Mouse (Mus musculus) liver, embryonic 13.5 days (tissue): Measurements from ENCODE around the gene Sipa1l3. TPM values are rescaled to one million over a fixed set of nuclear protein-coding genes. Genes with fewer than 3 reads are reported as not detected.

Experiments
- ATAC-seq: fragments of 200-750 bp; cut with Nextera tagmentation; 2 replicates; pipeline ENCODE4 v1.8.0; 2017; ENCODE audit warnings: low read depth, mild to moderate bottlenecking, moderate number of reproducible peaks, moderate library complexity
- DNase-seq: peaks from one replicate; pipeline ENCODE4 v3.0.0; 2022
- H3K27ac ChIP-seq: fragments of 300-500 bp; sonication (generic); 2 replicates; pipeline ENCODE4 v1.5.1; 2015; ENCODE audit warnings: moderate library complexity, mild to moderate bottlenecking, inconsistent platforms
- H3K27me3 ChIP-seq: fragments of 300-500 bp; sonication (generic); 2 replicates; pipeline ENCODE4 v1.6.1; 2015; ENCODE audit warnings: mild to moderate bottlenecking, inconsistent platforms
- H3K36me3 ChIP-seq: fragments of 300-500 bp; sonication (generic); 2 replicates; pipeline ENCODE4 v1.6.1; 2015; ENCODE audit warnings: mild to moderate bottlenecking, inconsistent platforms
- H3K4me1 ChIP-seq: fragments of 300-500 bp; sonication (generic); replicated peaks from 2 replicates; pipeline ENCODE4 v1.6.1; 2015; ENCODE audit warnings: inconsistent platforms
- H3K4me2 ChIP-seq: fragments of 300-500 bp; sonication (generic); 2 replicates; pipeline ENCODE4 v1.6.1; 2015; ENCODE audit warnings: inconsistent platforms, mild to moderate bottlenecking, moderate library complexity
- H3K4me3 ChIP-seq: fragments of 300-500 bp; sonication (generic); replicated peaks from 2 replicates; pipeline ENCODE4 v1.5.1; 2015; ENCODE audit warnings: mild to moderate bottlenecking, inconsistent platforms
- H3K9ac ChIP-seq: fragments of 300-500 bp; sonication (generic); 2 replicates; pipeline ENCODE4 v1.6.1; 2015; ENCODE audit warnings: mild to moderate bottlenecking, inconsistent platforms
- H3K9me3 ChIP-seq: fragments of 300-500 bp; sonication (generic); replicated peaks from 2 replicates; pipeline ENCODE4 v1.6.1; 2016; ENCODE audit warnings: inconsistent platforms
- WGBS: fragments of 180-500 bp; shearing (Covaris S2); methylation state at CpG from one replicate; pipeline ENCODE4 v1.1.7; 2015; ENCODE audit not compliant: insufficient replicate concordance; 5-methylcytosine and 5-hydroxymethylcytosine counted together
- polyA plus RNA-seq: library from polyadenylated mRNA; unstranded; fragments of >200 nt; fragmentation: Nextera tagmentation; extraction: Ambion mirVana; gene quantifications from 2 replicates; pipeline ENCODE4 v1.2.1, GENCODE M21; 2015

The Sipa1l3 gene
- polyA plus RNA-seq, 1 experiment from 2014 or later, result 2.6 TPM

DNA sequence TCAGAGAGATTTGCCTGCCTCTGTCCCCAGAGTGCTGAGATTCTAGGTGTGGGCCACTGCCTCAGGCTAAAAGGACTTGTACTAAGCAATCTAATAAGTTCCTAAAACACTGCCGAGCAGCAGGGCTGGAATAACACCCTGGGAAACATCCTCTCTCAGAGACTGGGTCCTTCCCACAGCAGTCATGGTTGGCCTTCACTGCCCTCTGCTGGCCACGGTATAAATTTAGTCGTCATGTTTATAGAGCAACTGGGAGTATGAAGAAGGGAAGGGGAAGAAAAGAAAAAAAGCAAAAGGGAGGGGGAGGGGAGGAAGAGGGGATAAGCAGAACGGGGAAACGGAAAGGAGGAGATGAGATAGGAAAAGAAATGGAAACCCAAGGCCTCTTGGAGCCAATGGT, 5.3 kb upstream of the Sipa1l3 start:
- Histone ChIP-seq H3K9ac (no peak overlapping the region), H3K27ac (no peak overlapping the region), H3K4me3 (no peak overlapping the region), H3K4me2 (no peak overlapping the region), H3K4me1 (peaks cover 8% of the 10 kb centered on the region; the same call in 1 of the 2 replicates), H3K27me3 (no peaks in the 10 kb centered on the region), H3K9me3 (no peaks in the 10 kb centered on the region), H3K36me3 (no peaks in the 10 kb centered on the region)
- WGBS, result 3% methylated on average over 5 of the region's 5 CpGs
- DNase-seq, result peak; percentile 28
- no peak for ATAC-seq

GRCm38 (mm10) chr7:29521841-29522575, 3.6 kb upstream of the Sipa1l3 start:
- DNase-seq (peak; percentile 60), ATAC-seq (no peak)
- H3K36me3 ChIP-seq, result no peaks in the 10 kb centered on the region
- H3K9ac ChIP-seq, result no peak overlapping the region
- no peak overlapping the region for H3K27ac ChIP-seq
- no peak overlapping the region for H3K4me3 ChIP-seq
- H3K9me3 ChIP-seq, result no peaks in the 10 kb centered on the region
- H3K27me3 ChIP-seq, result no peaks in the 10 kb centered on the region
- WGBS, result 51% methylated on average over 5 of the region's 5 CpGs
- no peak overlapping the region for H3K4me2 ChIP-seq
- H3K4me1 ChIP-seq, result peaks cover 19% of the 10 kb centered on the region

DNA sequence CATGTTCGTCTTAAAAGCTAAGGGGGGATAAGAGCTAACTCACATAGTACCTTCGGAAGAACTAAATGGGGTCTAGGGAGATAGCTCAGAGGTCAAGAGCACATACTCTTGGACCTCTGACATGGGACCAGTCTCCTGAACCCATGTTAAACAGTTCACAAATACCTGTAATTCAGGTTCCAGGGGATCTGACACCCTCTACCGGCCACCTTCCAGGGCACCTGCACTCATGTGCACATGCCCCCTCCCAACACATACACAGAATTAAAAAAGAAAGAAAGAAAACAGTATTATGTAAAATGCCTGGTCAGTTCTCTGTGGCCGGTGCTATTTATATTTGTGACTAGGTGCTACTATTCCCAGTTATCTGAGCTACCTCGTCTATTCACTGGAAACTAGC, 2.9 kb upstream of the Sipa1l3 start:
- DNase-seq (no peak), ATAC-seq (no peak)
- Histone ChIP-seq H3K36me3 (no peaks in the 10 kb centered on the region), H3K4me3 (no peak overlapping the region), H3K4me1 (peaks cover 25% of the 10 kb centered on the region), H3K27me3 (no peaks in the 10 kb centered on the region), H3K4me2 (no peak overlapping the region), H3K9me3 (no peaks in the 10 kb centered on the region), H3K9ac (no peak overlapping the region), H3K27ac (no peak overlapping the region)
- 59% methylated on average over 5 of the region's 5 CpGs for WGBS

DNA sequence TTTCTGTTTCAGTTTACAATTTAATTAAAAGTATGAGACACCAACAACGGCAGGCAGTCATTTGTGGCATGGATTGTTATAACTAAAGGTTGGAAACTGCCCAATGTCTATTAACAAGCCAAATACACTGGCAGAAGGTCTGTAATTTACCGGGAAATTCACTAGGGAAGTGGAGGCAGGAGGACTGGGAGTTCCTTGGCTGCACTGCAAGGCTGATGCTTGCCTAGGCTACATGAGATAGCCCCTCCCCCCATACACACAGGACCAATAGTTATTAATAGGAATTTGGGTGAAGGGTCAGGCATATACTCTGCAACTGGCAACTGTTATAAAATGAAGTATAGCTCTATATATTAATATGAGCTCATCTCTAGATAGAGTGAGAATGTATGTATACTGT, 2.4 kb upstream of the Sipa1l3 start:
- Histone ChIP-seq H3K27ac (no peak overlapping the region), H3K27me3 (no peaks in the 10 kb centered on the region), H3K36me3 (no peaks in the 10 kb centered on the region), H3K4me1 (peaks cover 27% of the 10 kb centered on the region), H3K4me3 (no peak overlapping the region), H3K4me2 (no peak overlapping the region), H3K9me3 (no peaks in the 10 kb centered on the region), H3K9ac (no peak overlapping the region)
- no peak for DNase-seq
- ATAC-seq, result no peak
- WGBS, result 69% methylated on average over 2 of the region's 2 CpGs

DNA sequence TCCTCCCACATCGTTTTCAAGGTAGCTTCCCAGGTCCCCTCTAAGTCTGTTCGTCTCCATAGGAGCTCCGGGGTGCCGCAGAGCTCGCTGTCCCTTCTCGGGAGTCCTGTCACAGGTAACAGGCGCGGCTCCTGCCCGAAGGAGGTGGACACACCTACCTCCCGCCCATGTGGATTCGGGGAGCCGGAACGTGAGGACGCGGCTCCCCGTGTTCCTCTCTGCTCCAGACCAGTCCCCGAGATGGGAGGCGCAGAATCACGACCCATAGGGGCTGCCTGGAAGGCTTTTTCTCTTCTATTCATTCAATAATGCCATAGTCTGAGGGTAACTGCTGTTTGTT, 740 bp upstream of the Sipa1l3 start:
- DNase-seq (no peak), ATAC-seq (no peak)
- H3K4me2 ChIP-seq, result peak overlapping the region; percentile 97
- no peak overlapping the region for H3K27ac ChIP-seq
- peak overlapping the region; percentile 88 for H3K9ac ChIP-seq
- H3K4me1 ChIP-seq, result peaks cover 32% of the 10 kb centered on the region
- peak overlapping the region; percentile 88 for H3K4me3 ChIP-seq
- under 1% methylated on average over 19 of the region's 19 CpGs for WGBS
- no peaks in the 10 kb centered on the region for H3K36me3 ChIP-seq
- no peaks in the 10 kb centered on the region for H3K9me3 ChIP-seq
- no peaks in the 10 kb centered on the region for H3K27me3 ChIP-seq

DNA sequence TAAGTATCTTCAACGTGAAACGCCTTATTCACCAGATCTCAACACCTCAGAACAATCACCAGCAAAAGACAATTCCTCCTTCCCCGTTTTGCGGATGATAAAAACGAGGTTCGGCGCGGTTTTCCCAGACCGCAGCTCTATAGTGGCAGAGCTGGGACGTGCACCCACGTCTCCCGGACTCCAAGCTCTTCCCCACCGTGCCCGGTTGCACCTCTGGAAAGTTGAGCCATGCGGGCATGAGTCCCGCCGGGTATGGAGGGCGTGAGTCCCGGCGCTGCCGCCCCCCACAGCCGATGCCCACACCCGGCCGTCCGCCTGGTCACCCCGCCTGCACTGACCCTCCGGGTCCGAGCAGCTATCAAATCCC, 404 bp downstream of the Sipa1l3 start:
- Histone ChIP-seq H3K4me2 (peak overlapping the region; percentile 97), H3K9ac (peak overlapping the region; percentile 88), H3K36me3 (no peaks in the 10 kb centered on the region), H3K9me3 (no peaks in the 10 kb centered on the region), H3K27ac (peak overlapping the region; percentile 26; the same call in 1 of the 2 replicates), H3K27me3 (no peaks in the 10 kb centered on the region), H3K4me1 (peaks cover 44% of the 10 kb centered on the region), H3K4me3 (peak overlapping the region; percentile 88)
- no peak for DNase-seq
- WGBS, result under 1% methylated on average over 28 of the region's 28 CpGs
- ATAC-seq, result no peak

- ATAC-seq, result no peak
- Histone ChIP-seq H3K27ac (no peak overlapping the region), H3K36me3 (no peaks in the 10 kb centered on the region), H3K4me3 (peak overlapping the region; percentile 88), H3K4me2 (peak overlapping the region; percentile 97), H3K9me3 (no peaks in the 10 kb centered on the region), H3K4me1 (peaks cover 52% of the 10 kb centered on the region), H3K9ac (peak overlapping the region; percentile 88), H3K27me3 (no peaks in the 10 kb centered on the region)
- WGBS, result 46% methylated on average over 5 of the region's 5 CpGs
- no peak for DNase-seq
Observed at GRCm38 (mm10) chr7:29517178-29517577, 1.3 kb downstream of the Sipa1l3 start.

- no peak overlapping the region for H3K4me3 ChIP-seq
- ATAC-seq, result no peak
- H3K36me3 ChIP-seq, result no peaks in the 10 kb centered on the region
- no peak overlapping the region for H3K9ac ChIP-seq
- no peaks in the 10 kb centered on the region for H3K9me3 ChIP-seq
- H3K27me3 ChIP-seq, result no peaks in the 10 kb centered on the region
- WGBS, result 79% methylated on average over 3 of the region's 3 CpGs
- DNase-seq, result no peak
- H3K4me1 ChIP-seq, result peaks cover 66% of the 10 kb centered on the region
- no peak overlapping the region for H3K27ac ChIP-seq
- H3K4me2 ChIP-seq, result no peak overlapping the region
Observed at GRCm38 (mm10) chr7:29515652-29516051, 2.8 kb downstream of the Sipa1l3 start.

GRCm38 (mm10) chr7:29512729-29513128, 5.7 kb downstream of the Sipa1l3 start:
- no peak overlapping the region for H3K4me3 ChIP-seq
- no peak for ATAC-seq

GRCm38 (mm10) chr7:29511598-29512275, 6.7 kb downstream of the Sipa1l3 start:
- Histone ChIP-seq H3K4me3 (no peak overlapping the region), H3K36me3 (no peaks in the 10 kb centered on the region), H3K4me1 (peaks cover 76% of the 10 kb centered on the region), H3K9me3 (no peaks in the 10 kb centered on the region), H3K27me3 (no peaks in the 10 kb centered on the region), H3K9ac (peak overlapping the region; percentile 7; the same call in 1 of the 2 replicates), H3K4me2 (peak overlapping the region; percentile 18; the same call in 1 of the 2 replicates), H3K27ac (peak overlapping the region; percentile 32; the same call in 1 of the 2 replicates)
- 32% methylated on average over 9 of the region's 9 CpGs for WGBS
- DNase-seq (no peak), ATAC-seq (no peak)

More at GRCm38 (mm10) chr7:29512729-29513128, 5.7 kb downstream of the Sipa1l3 start:
- H3K4me1 ChIP-seq, result peaks cover 78% of the 10 kb centered on the region
- 36% methylated on average over 4 of the region's 4 CpGs for WGBS
- H3K9me3 ChIP-seq, result no peaks in the 10 kb centered on the region
- H3K4me2 ChIP-seq, result no peak overlapping the region
- no peak overlapping the region for H3K9ac ChIP-seq
- no peak for DNase-seq
- H3K27me3 ChIP-seq, result no peaks in the 10 kb centered on the region
- H3K27ac ChIP-seq, result no peak overlapping the region
- no peaks in the 10 kb centered on the region for H3K36me3 ChIP-seq

- ATAC-seq, result peak; percentile 72
- peak; percentile 44 for DNase-seq
Observed at GRCm38 (mm10) chr7:29508522-29508921, 9.9 kb downstream of the Sipa1l3 start.

More at GRCm38 (mm10) chr7:29508522-29508921, 9.9 kb downstream of the Sipa1l3 start:
- H3K27me3 ChIP-seq, result no peaks in the 10 kb centered on the region
- no peak overlapping the region for H3K4me3 ChIP-seq
- no peaks in the 10 kb centered on the region for H3K9me3 ChIP-seq
- peak overlapping the region; percentile 70 for H3K27ac ChIP-seq
- H3K4me2 ChIP-seq, result peak overlapping the region; percentile 32
- peak overlapping the region; percentile 47; the same call in 1 of the 2 replicates for H3K9ac ChIP-seq
- peaks cover 90% of the 10 kb centered on the region for H3K4me1 ChIP-seq
- no peaks in the 10 kb centered on the region for H3K36me3 ChIP-seq
- 27% methylated on average over 7 of the region's 7 CpGs for WGBS
